Mouse (Mus musculus): ENCODE measurements around the gene Msx2. TPM values are rescaled to one million over a fixed set of nuclear protein-coding genes. Genes with fewer than 3 reads are reported as not detected.

Msx2 gene
- polyA plus RNA-seq, 1 experiment from 2014 or later = 1.6 TPM

DNA sequence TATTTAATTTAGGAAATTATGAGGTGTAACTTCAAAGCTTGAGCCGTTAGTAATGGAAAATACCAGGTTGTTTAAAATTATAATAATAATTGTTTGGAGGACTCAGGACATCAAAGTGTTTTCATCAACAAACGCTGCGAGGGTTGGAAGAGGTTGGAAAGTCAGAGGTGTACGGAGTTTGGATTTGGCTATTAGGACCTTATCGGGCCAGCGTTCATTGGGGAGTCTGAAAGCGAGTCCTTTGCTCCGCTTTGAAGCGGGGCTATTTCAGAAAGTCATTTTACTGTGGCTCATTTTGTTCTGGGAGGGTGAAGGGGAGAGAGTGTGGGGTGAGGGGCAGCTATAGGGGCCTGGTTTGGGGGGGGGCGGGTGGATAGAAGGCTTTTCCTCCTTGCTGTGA lies 8.9 kb downstream of the Msx2 start:
- no peak overlapping the region for H3K27ac ChIP-seq
- no peak for ATAC-seq

DNA sequence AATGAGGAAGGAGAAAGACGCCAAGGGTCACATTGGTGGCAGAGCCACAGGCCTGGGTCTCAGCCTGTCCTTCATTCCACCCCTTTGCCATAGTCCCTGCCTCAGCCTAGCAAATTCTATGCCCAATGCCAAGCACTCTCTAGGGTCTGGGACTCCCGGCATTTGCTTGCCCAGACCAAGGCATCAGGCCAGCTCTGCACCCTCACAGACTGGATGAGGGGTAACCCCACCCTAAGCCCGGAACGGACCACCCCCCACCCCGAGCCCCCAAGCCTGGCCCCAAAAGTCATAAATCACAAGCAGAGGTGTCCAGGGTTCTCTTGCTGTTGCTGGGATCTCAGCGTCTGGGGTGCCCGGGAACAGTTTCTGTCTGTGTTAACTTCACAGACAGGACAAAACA lies 9.8 kb downstream of the Msx2 start:
- no peak for ATAC-seq
- H3K27me3 ChIP-seq = peaks cover 97% of the 10 kb centered on the region
- no peak overlapping the region for H3K9ac ChIP-seq (replicated peaks)
- H3K4me1 ChIP-seq (replicated peaks) = peaks cover 34% of the 10 kb centered on the region
- 0% methylated on average over 7 of the region's 7 CpGs for WGBS
- peak overlapping the region; percentile 55 for H3K4me2 ChIP-seq (replicated peaks)
- H3K9me3 ChIP-seq = no peaks in the 10 kb centered on the region
- H3K36me3 ChIP-seq = no peaks in the 10 kb centered on the region
- H3K4me3 ChIP-seq (replicated peaks) = no peak overlapping the region; the same call in 1 of the 2 replicates
- H3K27ac ChIP-seq = no peak overlapping the region

More for the DNA sequence above, 8.9 kb downstream of the Msx2 start:
- H3K9me3 ChIP-seq = no peaks in the 10 kb centered on the region
- WGBS = 2% methylated on average over 10 of the region's 10 CpGs
- H3K4me3 ChIP-seq (replicated peaks) = no peak overlapping the region
- H3K4me2 ChIP-seq (replicated peaks) = no peak overlapping the region
- H3K27me3 ChIP-seq = peaks cover 97% of the 10 kb centered on the region
- H3K4me1 ChIP-seq (replicated peaks) = peaks cover 34% of the 10 kb centered on the region
- no peak overlapping the region for H3K9ac ChIP-seq (replicated peaks)
- H3K36me3 ChIP-seq = no peaks in the 10 kb centered on the region

DNA sequence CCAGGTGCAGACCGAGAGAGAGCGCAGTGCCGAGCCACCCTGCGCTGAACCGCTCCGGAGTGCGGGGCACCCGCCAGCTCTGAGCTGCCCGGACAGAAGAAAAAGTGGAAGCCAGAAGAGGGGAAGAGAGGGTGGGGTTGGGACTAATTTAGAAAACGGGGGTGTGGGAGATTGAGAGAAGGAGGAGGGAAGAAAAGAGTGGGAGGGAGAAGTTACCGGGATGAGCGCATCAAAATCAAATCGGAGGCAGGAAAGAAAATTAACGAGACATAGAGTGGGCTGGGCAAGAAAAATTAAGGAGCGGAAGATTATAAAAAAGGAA lies 10.3 kb downstream of the Msx2 start:
- ATAC-seq = 0 out of 2 replicates have a peak, but pooled peaks have one; percentile 49
- Histone ChIP-seq H3K27ac (no peak overlapping the region), H3K4me3 (replicated peaks) (peak overlapping the region; percentile 33), H3K4me2 (replicated peaks) (peak overlapping the region; percentile 55), H3K9me3 (no peaks in the 10 kb centered on the region), H3K9ac (replicated peaks) (peak overlapping the region; percentile 49; the same call in 1 of the 2 replicates), H3K27me3 (peaks cover 98% of the 10 kb centered on the region), H3K4me1 (replicated peaks) (peaks cover 34% of the 10 kb centered on the region), H3K36me3 (no peaks in the 10 kb centered on the region)
- WGBS = 2% methylated on average over 15 of the region's 15 CpGs

DNA sequence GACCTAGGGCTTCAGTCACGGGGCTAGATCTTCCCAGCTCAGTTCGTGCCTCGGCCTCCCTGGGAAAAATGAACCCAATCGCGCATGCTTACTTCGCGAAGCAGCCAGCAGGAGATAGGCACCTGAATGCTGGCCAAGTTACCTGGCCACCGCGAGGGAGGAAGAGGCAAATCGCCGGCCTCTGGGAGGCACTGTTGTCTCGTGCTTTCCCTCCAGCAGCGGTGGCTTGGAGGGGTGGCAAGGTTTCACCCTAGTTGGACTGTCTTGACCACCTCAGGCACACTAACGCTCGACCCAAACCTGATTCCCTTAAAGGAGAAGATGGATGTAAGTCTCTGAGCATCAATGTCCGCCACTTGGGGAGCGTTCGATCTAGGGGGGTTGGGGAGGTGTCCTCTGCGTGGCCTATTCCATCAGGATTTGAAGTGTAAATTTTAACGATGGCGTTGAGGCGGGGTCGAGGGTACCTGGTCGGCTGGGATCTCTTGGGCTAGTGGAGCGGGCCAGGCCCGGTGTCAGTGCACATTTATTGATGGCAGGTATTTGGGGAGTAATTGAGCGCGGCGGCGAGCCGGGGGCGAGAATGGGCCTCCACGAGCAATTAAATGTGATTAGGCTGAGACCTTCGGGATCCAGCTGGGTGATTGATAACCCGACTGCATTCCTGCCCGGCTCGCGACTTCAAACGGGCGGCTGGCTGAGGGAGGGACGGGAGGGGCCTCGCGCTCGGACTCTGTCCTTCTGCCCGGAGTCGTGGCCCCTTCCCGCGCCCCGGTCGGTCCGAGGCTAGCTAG lies 10.8 kb downstream of the Msx2 start:
- Histone ChIP-seq H3K36me3 (no peaks in the 10 kb centered on the region), H3K4me2 (replicated peaks) (peak overlapping the region; percentile 55), H3K4me3 (replicated peaks) (peak overlapping the region; percentile 33), H3K27ac (no peak overlapping the region), H3K4me1 (replicated peaks) (peaks cover 34% of the 10 kb centered on the region), H3K27me3 (peaks cover 97% of the 10 kb centered on the region), H3K9me3 (no peaks in the 10 kb centered on the region), H3K9ac (replicated peaks) (peak overlapping the region; percentile 49; the same call in 1 of the 2 replicates)
- under 1% methylated on average over 51 of the region's 51 CpGs for WGBS
- 0 out of 2 replicates have a peak, but pooled peaks have one; percentile 37 for ATAC-seq

DNA sequence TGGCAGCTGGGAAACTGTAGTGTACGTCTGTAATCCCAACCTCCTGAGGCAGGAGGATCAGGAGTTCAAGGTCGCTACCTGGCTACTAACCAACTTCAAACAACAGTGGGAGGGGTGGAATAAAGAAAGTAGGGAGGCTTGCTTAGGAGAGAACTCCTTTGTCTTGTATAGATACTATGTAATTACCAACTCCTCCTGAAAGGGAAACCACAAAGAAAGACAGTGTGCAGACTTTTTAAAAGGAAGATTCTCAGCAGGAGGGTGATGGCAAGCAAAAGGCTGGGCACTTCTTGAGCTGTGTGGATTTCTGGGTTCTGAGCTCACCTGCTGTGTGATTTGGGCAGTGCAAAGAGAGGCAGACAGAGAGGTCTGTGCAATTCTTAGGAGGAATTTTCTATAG lies 11.5 kb downstream of the Msx2 start:
- H3K36me3 ChIP-seq = no peaks in the 10 kb centered on the region
- H3K4me1 ChIP-seq (replicated peaks) = peaks cover 34% of the 10 kb centered on the region
- no peaks in the 10 kb centered on the region for H3K9me3 ChIP-seq
- 4% methylated on average over 2 of the region's 2 CpGs for WGBS
- no peak overlapping the region for H3K4me2 ChIP-seq (replicated peaks)
- H3K9ac ChIP-seq (replicated peaks) = no peak overlapping the region
- no peak overlapping the region for H3K4me3 ChIP-seq (replicated peaks)
- no peak overlapping the region for H3K27ac ChIP-seq
- H3K27me3 ChIP-seq = peaks cover 97% of the 10 kb centered on the region
- ATAC-seq = no peak

DNA sequence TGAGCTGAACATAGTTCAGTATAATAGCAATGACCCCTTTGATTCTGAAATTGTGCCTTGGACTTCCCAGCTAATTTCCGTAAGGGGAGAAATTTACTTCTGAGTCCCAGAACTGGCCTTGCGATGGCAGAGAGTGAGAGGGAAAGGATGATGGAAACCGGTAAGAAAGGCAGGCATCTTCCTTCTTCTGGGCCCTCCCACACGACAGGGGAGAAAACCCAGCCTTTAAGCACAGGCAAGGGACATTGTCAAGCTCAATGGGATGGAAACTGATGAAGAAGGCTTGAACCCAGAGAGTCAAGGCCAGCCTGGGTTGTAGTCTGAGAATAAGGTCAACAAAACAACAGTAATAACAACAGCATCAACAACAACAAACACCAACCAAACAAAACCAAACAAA lies 14.1 kb downstream of the Msx2 start:
- WGBS = 56% methylated on average over 4 of the region's 4 CpGs
- H3K27ac ChIP-seq = no peak overlapping the region
- H3K9ac ChIP-seq (replicated peaks) = no peak overlapping the region
- peaks cover 38% of the 10 kb centered on the region for H3K4me1 ChIP-seq (replicated peaks)
- H3K27me3 ChIP-seq = peaks cover 85% of the 10 kb centered on the region
- no peak overlapping the region for H3K4me3 ChIP-seq (replicated peaks)
- no peaks in the 10 kb centered on the region for H3K36me3 ChIP-seq
- no peak overlapping the region for H3K4me2 ChIP-seq (replicated peaks)
- H3K9me3 ChIP-seq = no peaks in the 10 kb centered on the region
- no peak for ATAC-seq

DNA sequence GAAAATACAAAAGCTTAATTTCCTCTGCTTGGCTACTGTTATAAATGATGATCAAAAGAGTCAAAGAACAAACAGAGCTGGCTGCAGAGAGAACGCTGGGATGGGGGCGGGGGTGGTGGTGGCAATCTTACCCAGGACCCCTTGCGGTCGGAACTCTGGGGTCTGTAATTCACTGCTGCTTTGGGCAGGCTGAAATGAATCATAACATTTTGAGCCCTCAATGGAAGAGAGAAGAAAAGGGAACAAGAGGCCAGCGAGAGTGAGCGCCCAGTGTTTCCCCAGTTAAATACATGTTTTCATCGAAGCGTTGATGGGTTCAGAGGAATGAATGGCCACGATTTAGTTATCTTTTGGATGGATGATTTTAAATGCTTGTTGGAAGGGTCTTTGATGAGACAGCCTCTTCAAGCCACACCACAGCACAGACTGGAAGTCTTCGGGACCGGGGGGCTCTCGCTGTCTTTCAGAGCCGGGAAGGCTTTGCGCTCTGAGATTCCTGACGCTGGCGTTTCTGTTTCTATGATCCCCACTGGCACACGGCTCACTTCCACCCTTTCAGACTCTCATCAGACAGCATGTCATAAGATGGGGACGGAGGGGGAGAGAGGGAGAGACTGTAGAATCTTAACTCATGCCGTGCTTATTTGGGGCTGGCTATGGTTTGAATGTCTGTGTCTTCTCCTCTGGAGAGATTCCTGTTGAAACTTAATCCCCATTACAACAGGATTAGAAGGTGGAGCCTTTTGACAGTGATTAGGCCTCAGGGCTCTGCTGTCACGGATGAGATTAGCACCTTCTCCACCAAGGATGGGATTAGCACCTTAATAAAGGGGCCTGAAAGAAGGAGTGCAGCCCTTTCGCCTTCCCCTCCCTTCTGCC lies 17.8 kb downstream of the Msx2 start:
- Histone ChIP-seq H3K9me3 (no peaks in the 10 kb centered on the region), H3K9ac (replicated peaks) (peak overlapping the region; percentile 48), H3K27me3 (peaks cover 79% of the 10 kb centered on the region), H3K4me1 (replicated peaks) (peaks cover 23% of the 10 kb centered on the region), H3K4me3 (replicated peaks) (peak overlapping the region; percentile 30), H3K27ac (peak overlapping the region; percentile 65), H3K36me3 (no peaks in the 10 kb centered on the region), H3K4me2 (replicated peaks) (peak overlapping the region; percentile 56)
- 1% methylated on average over 21 of the region's 21 CpGs for WGBS
- peak; percentile 93 for ATAC-seq

DNA sequence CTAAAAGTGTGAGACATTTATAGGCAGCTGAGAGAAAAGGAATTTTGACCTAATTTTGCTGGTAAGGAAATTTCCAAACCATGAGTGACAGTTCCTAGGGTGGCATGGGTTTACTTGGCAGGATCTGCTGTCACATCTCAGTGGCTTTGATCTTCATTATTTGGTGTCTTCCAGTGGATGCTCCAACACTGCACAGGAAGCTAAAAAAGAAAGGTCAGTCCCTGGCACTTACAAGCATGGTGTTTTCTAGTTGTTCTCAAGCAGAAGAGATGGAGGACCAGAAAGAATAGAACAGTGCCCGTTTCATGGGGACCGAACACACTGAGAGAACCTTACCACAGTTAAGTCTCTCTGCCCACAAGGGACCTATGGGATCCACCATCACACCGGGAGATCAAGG lies 18.9 kb downstream of the Msx2 start:
- Histone ChIP-seq H3K27me3 (peaks cover 81% of the 10 kb centered on the region), H3K4me1 (replicated peaks) (peaks cover 23% of the 10 kb centered on the region), H3K27ac (no peak overlapping the region), H3K4me3 (replicated peaks) (no peak overlapping the region), H3K9ac (replicated peaks) (no peak overlapping the region), H3K9me3 (peaks cover 4% of the 10 kb centered on the region; the same call in 1 of the 2 replicates), H3K36me3 (no peaks in the 10 kb centered on the region), H3K4me2 (replicated peaks) (peak overlapping the region; percentile 56; the same call in 1 of the 2 replicates)
- no peak for ATAC-seq
- 76% methylated on average over 3 of the region's 3 CpGs for WGBS

DNA sequence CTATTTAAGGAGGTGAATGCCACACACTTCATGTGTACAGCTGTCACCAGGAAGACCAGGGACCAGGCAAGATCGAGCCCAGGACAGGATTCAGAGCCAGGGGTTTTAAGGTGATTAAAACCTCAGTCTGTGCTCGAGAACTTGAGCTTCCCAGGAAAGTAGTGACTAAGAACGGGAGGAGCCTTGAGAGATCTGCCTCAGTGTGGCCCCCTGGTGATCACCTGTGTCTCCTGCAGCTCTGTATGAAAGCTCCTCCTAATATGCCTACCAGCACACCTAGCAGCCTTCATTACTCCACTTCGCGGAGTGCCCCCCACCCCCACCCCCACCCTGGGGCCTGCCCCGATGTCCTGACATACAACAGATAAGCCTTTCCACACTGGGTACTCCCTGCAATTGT lies 25.3 kb downstream of the Msx2 start:
- no peak for ATAC-seq
- 24% methylated on average over 6 of the region's 6 CpGs for WGBS
- Histone ChIP-seq H3K9ac (replicated peaks) (no peak overlapping the region), H3K4me2 (replicated peaks) (no peak overlapping the region), H3K27me3 (peaks cover 72% of the 10 kb centered on the region), H3K4me1 (replicated peaks) (peaks cover under 1% of the 10 kb centered on the region), H3K27ac (no peak overlapping the region), H3K9me3 (peaks cover 5% of the 10 kb centered on the region; the same call in 1 of the 2 replicates), H3K36me3 (no peaks in the 10 kb centered on the region), H3K4me3 (replicated peaks) (no peak overlapping the region)

DNA sequence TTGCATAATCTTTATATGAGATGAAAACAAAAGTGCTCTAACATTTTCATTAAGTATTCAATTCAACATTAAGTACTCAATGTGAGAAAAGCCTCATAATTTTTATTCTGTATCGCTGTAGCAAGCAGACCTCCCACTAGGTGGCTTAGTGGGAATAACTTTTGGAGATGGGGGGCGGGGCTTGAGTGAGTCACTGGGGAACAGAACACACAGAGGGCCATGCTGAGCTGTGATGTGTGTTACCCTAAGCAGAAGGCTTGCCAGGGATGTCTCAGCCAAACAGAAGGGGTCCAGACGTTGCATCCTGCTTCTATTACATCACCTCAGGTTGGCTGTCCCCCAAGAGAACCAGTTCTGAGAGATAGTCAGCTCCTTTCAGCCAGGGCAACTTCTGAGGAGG lies 29.3 kb downstream of the Msx2 start:
- peaks cover 45% of the 10 kb centered on the region for H3K27me3 ChIP-seq
- H3K36me3 ChIP-seq = no peaks in the 10 kb centered on the region
- ATAC-seq = no peak
- peaks cover 3% of the 10 kb centered on the region for H3K4me1 ChIP-seq (replicated peaks)
- H3K27ac ChIP-seq = no peak overlapping the region
- no peak overlapping the region for H3K9ac ChIP-seq (replicated peaks)
- H3K9me3 ChIP-seq = no peaks in the 10 kb centered on the region
- WGBS = 28% methylated on average over 3 of the region's 3 CpGs
- no peak overlapping the region for H3K4me2 ChIP-seq (replicated peaks)
- no peak overlapping the region for H3K4me3 ChIP-seq (replicated peaks)

DNA sequence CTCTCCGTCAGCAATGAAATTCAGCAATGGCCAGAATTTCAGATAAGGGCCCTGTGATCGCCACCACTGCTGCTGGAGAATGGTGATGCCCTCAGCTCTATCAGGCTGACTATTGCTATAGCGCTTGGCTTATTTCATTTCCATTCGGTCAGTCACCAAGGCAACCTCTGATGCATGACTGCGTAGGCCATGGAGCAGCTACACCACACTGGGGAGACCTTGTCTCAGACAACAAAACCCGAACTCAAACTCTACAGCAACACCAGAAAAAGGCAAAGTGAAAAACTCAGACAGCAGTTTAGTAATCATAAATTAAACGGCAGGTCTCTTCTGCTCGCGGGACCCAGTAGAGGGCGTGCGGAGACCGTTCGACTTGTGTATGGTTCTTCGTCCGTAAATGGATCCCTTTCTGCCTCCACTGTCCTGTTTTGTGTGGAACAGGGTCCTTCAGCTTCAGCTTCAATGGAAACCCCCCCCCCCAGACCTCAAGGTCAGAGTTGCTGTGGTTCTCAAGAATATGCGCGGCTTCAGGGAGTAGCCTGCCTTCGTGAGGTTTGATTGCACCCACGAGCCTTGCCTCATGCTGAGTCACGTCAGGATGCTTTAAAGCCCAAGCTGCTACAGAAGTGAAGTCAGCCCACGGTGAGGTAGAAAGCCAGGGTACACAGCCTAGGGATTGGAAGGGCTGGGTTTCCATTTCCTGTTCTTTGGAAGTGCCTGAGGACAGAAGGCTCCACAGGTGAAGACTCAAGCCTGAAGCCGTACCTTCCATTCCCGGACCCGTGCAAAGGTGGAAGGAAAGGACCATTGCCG lies 30.5 kb downstream of the Msx2 start:
- peak overlapping the region; percentile 24 for H3K4me3 ChIP-seq (replicated peaks)
- H3K27ac ChIP-seq = no peak overlapping the region
- H3K9me3 ChIP-seq = no peaks in the 10 kb centered on the region
- H3K4me1 ChIP-seq (replicated peaks) = peaks cover 3% of the 10 kb centered on the region
- WGBS = 33% methylated on average over 25 of the region's 25 CpGs
- H3K9ac ChIP-seq (replicated peaks) = no peak overlapping the region
- peaks cover 37% of the 10 kb centered on the region for H3K27me3 ChIP-seq
- H3K36me3 ChIP-seq = no peaks in the 10 kb centered on the region
- peak; percentile 70 for ATAC-seq
- peak overlapping the region; percentile 50 for H3K4me2 ChIP-seq (replicated peaks)
